Mouse (Mus musculus): ENCODE data around the gene Rasd1.
"Not testable (repeated sequence)": the region's sequence is repeated elsewhere in the genome, so short reads cannot be mapped to it uniquely, and the experiment has no call there.

Gene Rasd1

GRCm38 (mm10) chr11:59961338-59961875, 3.3 kb downstream of the Rasd1 start:
- no peak for DNase-seq (ENCODE audit: low spot score in 2 of 2)

GRCm38 (mm10) chr11:59960476-59961337, 4.0 kb downstream of the Rasd1 start:
- DNase-seq (ENCODE audit: low spot score in 2 of 2): no peak

- no peak for DNase-seq (ENCODE audit: low spot score in 2 of 2)
Measured at GRCm38 (mm10) chr11:59959453-59959852, 5.3 kb downstream of the Rasd1 start.

- no peak for DNase-seq (ENCODE audit: low spot score in 2 of 2)
Measured at GRCm38 (mm10) chr11:59956749-59957148, 8.0 kb downstream of the Rasd1 start.

GRCm38 (mm10) chr11:59952892-59953291, 11.9 kb downstream of the Rasd1 start:
- DNase-seq (ENCODE audit: low spot score in 2 of 2): no peak

- DNase-seq (ENCODE audit: low spot score in 2 of 2): peak in 1 of 2 experiments; percentile 57
Measured at GRCm38 (mm10) chr11:59948401-59948767, 16.4 kb downstream of the Rasd1 start.

GRCm38 (mm10) chr11:59947752-59948400, 16.9 kb downstream of the Rasd1 start, which contains the start of gene Med9:
TSS of gene Med9 (plus strand) at chr11:59948206.
- DNase-seq (ENCODE audit: low spot score in 2 of 2): peak; percentile 92 to 96

GRCm38 (mm10) chr11:59944855-59945254, 19.9 kb downstream of the Rasd1 start:
- DNase-seq (ENCODE audit: low spot score in 2 of 2): not testable (repeated sequence)

- no peak for DNase-seq (ENCODE audit: low spot score in 2 of 2)
Measured at GRCm38 (mm10) chr11:59941391-59941790, 23.4 kb downstream of the Rasd1 start.

- no peak for DNase-seq (ENCODE audit: low spot score in 2 of 2)
Measured at GRCm38 (mm10) chr11:59940645-59941044, 24.1 kb downstream of the Rasd1 start.

GRCm38 (mm10) chr11:59939821-59940220, 24.9 kb downstream of the Rasd1 start:
- no peak for DNase-seq (ENCODE audit: low spot score in 2 of 2)

GRCm38 (mm10) chr11:59937615-59938014, 27.1 kb downstream of the Rasd1 start:
- DNase-seq (ENCODE audit: low spot score in 2 of 2): no peak

- no peak for DNase-seq (ENCODE audit: low spot score in 2 of 2)
Measured at GRCm38 (mm10) chr11:59937023-59937422, 27.7 kb downstream of the Rasd1 start.

- DNase-seq (ENCODE audit: low spot score in 2 of 2): no peak
Measured at GRCm38 (mm10) chr11:59933943-59934342, 30.8 kb downstream of the Rasd1 start.

- DNase-seq (ENCODE audit: low spot score in 2 of 2): no peak
Measured at GRCm38 (mm10) chr11:59932560-59933337, 32.0 kb downstream of the Rasd1 start.

- no peak for DNase-seq (ENCODE audit: low spot score in 2 of 2)
Measured at GRCm38 (mm10) chr11:59930031-59930430, 34.7 kb downstream of the Rasd1 start.

GRCm38 (mm10) chr11:59921265-59921664, 43.5 kb downstream of the Rasd1 start:
- peak in 1 of 2 experiments; percentile 60 for DNase-seq (ENCODE audit: low spot score in 2 of 2)

- no peak for DNase-seq (ENCODE audit: low spot score in 2 of 2)
Measured at GRCm38 (mm10) chr11:59920331-59920730, 44.4 kb downstream of the Rasd1 start.

GRCm38 (mm10) chr11:59919401-59919800, 45.3 kb downstream of the Rasd1 start:
- DNase-seq (ENCODE audit: low spot score in 2 of 2): no peak

GRCm38 (mm10) chr11:59918014-59918413, 46.7 kb downstream of the Rasd1 start:
- no peak for DNase-seq (ENCODE audit: low spot score in 2 of 2)

GRCm38 (mm10) chr11:59913702-59914101, 51.0 kb downstream of the Rasd1 start:
- DNase-seq (ENCODE audit: low spot score in 2 of 2): no peak

Measured in urinary bladder, postnatal 4 days (tissue).